Mouse (Mus musculus) C2C12 (cell line): ENCODE data around the gene Tnfrsf8.

Experiments
- CEBPB ChIP-seq: IDR thresholded peaks from one replicate; pipeline ENCODE4 v1.6.1; 2011; ENCODE audit warnings: low read depth, mild to moderate bottlenecking, control low read depth, moderate library complexity
- CTCF ChIP-seq: IDR thresholded peaks from one replicate; pipeline ENCODE4 v1.5.1; 2011; ENCODE audit not compliant: control insufficient read depth, insufficient read depth, insufficient read length
- FOSL1 ChIP-seq: IDR thresholded peaks from one replicate; pipeline ENCODE4 v1.8.0; 2011; ENCODE audit warnings: mild to moderate bottlenecking, low read length; ENCODE audit not compliant: poor library complexity, insufficient read depth, severe bottlenecking
- MAX ChIP-seq: IDR thresholded peaks from one replicate; pipeline ENCODE4 v1.6.1; 2011; ENCODE audit warnings: mild to moderate bottlenecking, control low read depth
- MYOD1 ChIP-seq: IDR thresholded peaks from one replicate; pipeline ENCODE4 v1.6.1; 2011; ENCODE audit warnings: low read depth; ENCODE audit not compliant: control insufficient read depth, insufficient read length
- MYOG ChIP-seq: IDR thresholded peaks from one replicate; pipeline ENCODE4 v1.6.1; 2011; ENCODE audit not compliant: control insufficient read depth, insufficient read length; ENCODE audit errors: extremely low read depth
- USF1 ChIP-seq: IDR thresholded peaks from one replicate; pipeline ENCODE4 v1.6.1; 2011; ENCODE audit warnings: low read depth, mild to moderate bottlenecking, control low read depth, moderate library complexity

GRCm38 (mm10) chr4:145224613-145225012 lies 90.4 kb downstream of the Tnfrsf8 start:
- TF ChIP-seq CTCF (no peak), MYOG (no peak), USF1 (no peak), MAX (no peak), CEBPB (no peak), MYOD1 (no peak), FOSL1 (no peak)
